Mouse (Mus musculus) neural tube, embryonic 12.5 days (tissue): ENCODE measurements around the gene Lcorl. TPM values are rescaled to one million over a fixed set of nuclear protein-coding genes. Genes with fewer than 3 reads are reported as not detected.
"Not testable (repeated sequence)": the region's sequence is repeated elsewhere in the genome, so short reads cannot be mapped to it uniquely, and the experiment has no call there.

ENCODE experiments used
- ATAC-seq: fragments of 200-750 bp; cut with Nextera tagmentation; 2 replicates; pipeline ENCODE4 v1.8.0; 2017; ENCODE audit warnings: low read depth, mild to moderate bottlenecking, moderate TSS enrichment, moderate library complexity; ENCODE audit not compliant: low FRiP score
- H3K27ac ChIP-seq: fragments of 300-500 bp; sonication (generic); 2 replicates; pipeline ENCODE4 v1.5.1; 2016
- H3K27me3 ChIP-seq: fragments of 300-500 bp; sonication (generic); replicated peaks from 2 replicates; pipeline ENCODE4 v1.6.1; 2016; ENCODE audit warnings: mild to moderate bottlenecking
- H3K36me3 ChIP-seq: fragments of 300-500 bp; sonication (generic); 2 replicates; pipeline ENCODE4 v1.6.1; 2016; ENCODE audit warnings: mild to moderate bottlenecking
- H3K4me1 ChIP-seq: fragments of 300-500 bp; sonication (generic); 2 replicates; pipeline ENCODE4 v1.6.1; 2016
- H3K4me2 ChIP-seq: fragments of 300-500 bp; sonication (generic); replicated peaks from 2 replicates; pipeline ENCODE4 v1.6.1; 2016; ENCODE audit warnings: mild to moderate bottlenecking
- H3K4me3 ChIP-seq: fragments of 300-500 bp; sonication (generic); 2 replicates; pipeline ENCODE4 v1.5.1; 2016
- H3K9ac ChIP-seq: fragments of 300-500 bp; sonication (generic); 2 replicates; pipeline ENCODE4 v1.6.1; 2016; ENCODE audit warnings: mild to moderate bottlenecking
- H3K9me3 ChIP-seq: fragments of 300-500 bp; sonication (generic); 2 replicates; pipeline ENCODE4 v1.6.1; 2016; ENCODE audit warnings: mild to moderate bottlenecking
- WGBS: fragments of 180-500 bp; shearing (Covaris S2); methylation state at CpG from one replicate; pipeline ENCODE4 v1.1.7; 2016; 5-methylcytosine and 5-hydroxymethylcytosine counted together
- polyA plus RNA-seq: library from polyadenylated mRNA; unstranded; fragments of >200 nt; fragmentation: Nextera tagmentation; extraction: Ambion mirVana; gene quantifications from 2 replicates; pipeline ENCODE4 v1.2.1, GENCODE M21; 2016

Gene Lcorl
- polyA plus RNA-seq, 1 experiment from 2014 or later: 46.7 TPM

GRCm38 (mm10) chr5:45668324-45668723 is 189.1 kb downstream of the Lcorl start:
- Histone ChIP-seq H3K4me2 (peak overlapping the region; percentile 98), H3K4me3 (no peak overlapping the region), H3K36me3 (no peaks in the 10 kb centered on the region)

GRCm38 (mm10) chr5:45658406-45658805 is 199.0 kb downstream of the Lcorl start:
- H3K27ac ChIP-seq, H3K9ac ChIP-seq, H3K36me3 ChIP-seq, H3K4me2 ChIP-seq, H3K27me3 ChIP-seq, H3K4me1 ChIP-seq, ATAC-seq, H3K9me3 ChIP-seq, H3K4me3 ChIP-seq: not testable (repeated sequence)
- WGBS: 93% methylated on average over 13 of the region's 13 CpGs

More at GRCm38 (mm10) chr5:45668324-45668723, 189.1 kb downstream of the Lcorl start:
- H3K9me3 ChIP-seq: no peaks in the 10 kb centered on the region
- H3K9ac ChIP-seq: no peak overlapping the region
- 43% methylated on average over 3 of the region's 3 CpGs for WGBS
- no peak for ATAC-seq
- no peaks in the 10 kb centered on the region for H3K27me3 ChIP-seq
- H3K27ac ChIP-seq: no peak overlapping the region
- H3K4me1 ChIP-seq: peaks cover 4% of the 10 kb centered on the region; the same call in 1 of the 2 replicates

GRCm38 (mm10) chr5:45651026-45651703 is 206.2 kb downstream of the Lcorl start:
- Histone ChIP-seq H3K27me3 (no peaks in the 10 kb centered on the region), H3K27ac (no peak overlapping the region), H3K36me3 (no peaks in the 10 kb centered on the region), H3K9ac (no peak overlapping the region), H3K9me3 (no peaks in the 10 kb centered on the region), H3K4me3 (no peak overlapping the region), H3K4me2 (no peak overlapping the region), H3K4me1 (no peaks in the 10 kb centered on the region)
- 89% methylated on average over 2 of the region's 2 CpGs for WGBS
- ATAC-seq: no peak

Other genes with a start within 250 kb of the Lcorl start
- 1.1 and 1.8 TPM in 2 replicates for gene Fam184b, start 218.0 kb downstream of the Lcorl start, polyA plus RNA-seq
- 38.6 and 40.5 TPM in 2 replicates for gene Ncapg, start 187.7 kb downstream of the Lcorl start, polyA plus RNA-seq